Mouse (Mus musculus) hindbrain, embryonic 11.5 days (tissue): ENCODE data around the gene Dhx8. TPM values are rescaled to one million over a fixed set of nuclear protein-coding genes. Genes with fewer than 3 reads are reported as not detected.

ENCODE experiments used
- ATAC-seq: fragments of 200-750 bp; cut with Nextera tagmentation; 2 replicates; pipeline ENCODE4 v1.8.0; 2017; ENCODE audit warnings: mild to moderate bottlenecking, moderate TSS enrichment, moderate library complexity; ENCODE audit not compliant: low FRiP score
- DNase-seq: peaks from one replicate; pipeline ENCODE4 v3.0.0-alpha.2; 2015; ENCODE audit warnings: low spot score
- H3K27ac ChIP-seq: fragments of 300-500 bp; sonication (generic); 2 replicates; pipeline ENCODE4 v1.5.1; 2014; ENCODE audit warnings: mild to moderate bottlenecking, low read depth, low read length
- H3K27me3 ChIP-seq: fragments of 300-500 bp; sonication (generic); 2 replicates; pipeline ENCODE4 v1.6.1; 2014; ENCODE audit warnings: mild to moderate bottlenecking, low read length, moderate library complexity, mixed read lengths; ENCODE audit not compliant: control insufficient read depth, insufficient read depth
- H3K36me3 ChIP-seq: fragments of 300-500 bp; sonication (generic); 2 replicates; pipeline ENCODE4 v1.6.1; 2014; ENCODE audit warnings: mild to moderate bottlenecking, low read length, moderate library complexity, mixed read lengths; ENCODE audit not compliant: control insufficient read depth, insufficient read depth
- H3K4me1 ChIP-seq: fragments of 300-500 bp; sonication (generic); replicated peaks from 2 replicates; pipeline ENCODE4 v1.6.1; 2014; ENCODE audit warnings: low read length, mixed read lengths; ENCODE audit not compliant: control insufficient read depth, insufficient read depth
- H3K4me2 ChIP-seq: fragments of 300-500 bp; sonication (generic); replicated peaks from 2 replicates; pipeline ENCODE4 v1.6.1; 2014; ENCODE audit warnings: mild to moderate bottlenecking, low read depth, low read length
- H3K4me3 ChIP-seq: fragments of 300-500 bp; sonication (generic); 2 replicates; pipeline ENCODE4 v1.5.1; 2014; ENCODE audit warnings: low read depth, low read length
- H3K9ac ChIP-seq: fragments of 300-500 bp; sonication (generic); 2 replicates; pipeline ENCODE4 v1.6.1; 2014; ENCODE audit warnings: low read depth, low read length
- H3K9me3 ChIP-seq: fragments of 300-500 bp; sonication (generic); 2 replicates; pipeline ENCODE4 v1.6.1; 2016; ENCODE audit warnings: low read length; ENCODE audit not compliant: control insufficient read depth
- WGBS: fragments of 180-500 bp; shearing (Covaris S2); extraction: QIAGEN DNeasy Blood & Tissue Kit; methylation state at CpG from one replicate; pipeline ENCODE4 v1.1.7; 2014; 5-methylcytosine and 5-hydroxymethylcytosine counted together
- polyA plus RNA-seq: library from polyadenylated mRNA; unstranded; fragments of >200 nt; fragmentation: Nextera tagmentation; extraction: Ambion mirVana; gene quantifications from 2 replicates; pipeline ENCODE4 v1.2.1, GENCODE M21; 2014

The Dhx8 gene
- polyA plus RNA-seq, 1 experiment from 2014 or later, result 37.0 TPM

GRCm38 (mm10) chr11:101763723-101764122, 31.0 kb downstream of the Dhx8 start:
- 65% methylated on average over 7 of the region's 7 CpGs for WGBS
- no peak for ATAC-seq
- no peaks in the 10 kb centered on the region for H3K4me1 ChIP-seq
- no peak overlapping the region for H3K9ac ChIP-seq
- no peak overlapping the region for H3K4me3 ChIP-seq
- H3K27ac ChIP-seq, result no peak overlapping the region
- no peaks in the 10 kb centered on the region for H3K27me3 ChIP-seq
- no peak overlapping the region for H3K4me2 ChIP-seq
- peaks cover 9% of the 10 kb centered on the region; the same call in 1 of the 2 replicates for H3K36me3 ChIP-seq
- H3K9me3 ChIP-seq, result no peaks in the 10 kb centered on the region
- peak; percentile 78 for DNase-seq

- H3K4me3 ChIP-seq, result no peak overlapping the region
- H3K9ac ChIP-seq, result no peak overlapping the region
- peaks cover 9% of the 10 kb centered on the region; the same call in 1 of the 2 replicates for H3K36me3 ChIP-seq
- no peak overlapping the region for H3K27ac ChIP-seq
- no peak for DNase-seq
- H3K27me3 ChIP-seq, result no peaks in the 10 kb centered on the region
- H3K4me1 ChIP-seq, result no peaks in the 10 kb centered on the region
- 96% methylated on average over 8 of the region's 8 CpGs for WGBS
- H3K4me2 ChIP-seq, result no peak overlapping the region
- ATAC-seq, result no peak
- H3K9me3 ChIP-seq, result no peaks in the 10 kb centered on the region
Measured at GRCm38 (mm10) chr11:101764546-101764945, 31.8 kb downstream of the Dhx8 start.

- 66% methylated on average over 5 of the region's 5 CpGs for WGBS
- Histone ChIP-seq H3K4me2 (no peak overlapping the region), H3K36me3 (peaks cover 7% of the 10 kb centered on the region; the same call in 1 of the 2 replicates), H3K9me3 (no peaks in the 10 kb centered on the region), H3K4me3 (no peak overlapping the region), H3K4me1 (0 out of 2 replicates have a peak, but pooled peaks cover 4% of the 10 kb centered on the region), H3K27ac (no peak overlapping the region), H3K27me3 (peaks cover 5% of the 10 kb centered on the region; the same call in 1 of the 2 replicates), H3K9ac (no peak overlapping the region)
- ATAC-seq, result no peak
- DNase-seq, result no peak
Measured at GRCm38 (mm10) chr11:101767326-101767725, 34.6 kb downstream of the Dhx8 start.

- Histone ChIP-seq H3K9ac (no peak overlapping the region), H3K4me3 (no peak overlapping the region), H3K9me3 (no peaks in the 10 kb centered on the region), H3K27me3 (peaks cover 14% of the 10 kb centered on the region), H3K27ac (no peak overlapping the region), H3K4me1 (0 out of 2 replicates have a peak, but pooled peaks cover 4% of the 10 kb centered on the region), H3K4me2 (no peak overlapping the region), H3K36me3 (peaks cover 6% of the 10 kb centered on the region; the same call in 1 of the 2 replicates)
- no peak for ATAC-seq
- no peak for DNase-seq
- WGBS, result 91% methylated on average over 6 of the region's 6 CpGs
Measured at GRCm38 (mm10) chr11:101768721-101769120, 36.0 kb downstream of the Dhx8 start.

- Histone ChIP-seq H3K27me3 (peaks cover 19% of the 10 kb centered on the region), H3K9ac (no peak overlapping the region), H3K36me3 (no peaks in the 10 kb centered on the region), H3K27ac (no peak overlapping the region), H3K4me3 (no peak overlapping the region), H3K9me3 (no peaks in the 10 kb centered on the region), H3K4me1 (0 out of 2 replicates have a peak, but pooled peaks cover 4% of the 10 kb centered on the region), H3K4me2 (no peak overlapping the region)
- 84% methylated on average over 12 of the region's 12 CpGs for WGBS
- DNase-seq (no peak), ATAC-seq (no peak)
Measured at GRCm38 (mm10) chr11:101770266-101770665, 37.5 kb downstream of the Dhx8 start.

GRCm38 (mm10) chr11:101772027-101772426, 39.3 kb downstream of the Dhx8 start:
- H3K4me3 ChIP-seq, result no peak overlapping the region
- no peak overlapping the region for H3K9ac ChIP-seq
- no peak for ATAC-seq

GRCm38 (mm10) chr11:101772449-101772848, 39.7 kb downstream of the Dhx8 start:
- Histone ChIP-seq H3K27me3 (peaks cover 19% of the 10 kb centered on the region), H3K9me3 (no peaks in the 10 kb centered on the region), H3K4me1 (0 out of 2 replicates have a peak, but pooled peaks cover 4% of the 10 kb centered on the region), H3K27ac (no peak overlapping the region), H3K36me3 (no peaks in the 10 kb centered on the region), H3K4me3 (no peak overlapping the region), H3K4me2 (0 out of 2 replicates have a peak overlapping the region, but pooled peaks have one; percentile 2), H3K9ac (no peak overlapping the region)
- peak; percentile 83 for DNase-seq
- peak; percentile 71 for ATAC-seq
- under 1% methylated on average over 16 of the region's 16 CpGs for WGBS

More at GRCm38 (mm10) chr11:101772027-101772426, 39.3 kb downstream of the Dhx8 start:
- Histone ChIP-seq H3K27me3 (peaks cover 19% of the 10 kb centered on the region), H3K36me3 (no peaks in the 10 kb centered on the region), H3K9me3 (no peaks in the 10 kb centered on the region), H3K4me1 (0 out of 2 replicates have a peak, but pooled peaks cover 4% of the 10 kb centered on the region), H3K27ac (no peak overlapping the region), H3K4me2 (no peak overlapping the region)
- WGBS, result 5% methylated on average over 5 of the region's 5 CpGs
- no peak for DNase-seq

- WGBS, result 65% methylated on average over 4 of the region's 4 CpGs
- no peak for ATAC-seq
Measured at GRCm38 (mm10) chr11:101776846-101777245, 44.1 kb downstream of the Dhx8 start.

GRCm38 (mm10) chr11:101783135-101783534, 50.4 kb downstream of the Dhx8 start:
- peaks cover 12% of the 10 kb centered on the region; the same call in 1 of the 2 replicates for H3K4me1 ChIP-seq
- H3K27me3 ChIP-seq, result peaks cover 69% of the 10 kb centered on the region
- no peak overlapping the region for H3K9ac ChIP-seq
- DNase-seq, result no peak
- H3K4me2 ChIP-seq, result no peak overlapping the region
- H3K9me3 ChIP-seq, result no peaks in the 10 kb centered on the region
- no peak for ATAC-seq
- WGBS, result 61% methylated on average over 1 of the region's 1 CpGs
- no peak overlapping the region for H3K27ac ChIP-seq
- no peak overlapping the region for H3K4me3 ChIP-seq
- H3K36me3 ChIP-seq, result no peaks in the 10 kb centered on the region

More at GRCm38 (mm10) chr11:101776846-101777245, 44.1 kb downstream of the Dhx8 start:
- H3K27ac ChIP-seq, result no peak overlapping the region
- H3K9me3 ChIP-seq, result no peaks in the 10 kb centered on the region
- no peak overlapping the region for H3K4me3 ChIP-seq
- H3K9ac ChIP-seq, result no peak overlapping the region
- 0 out of 2 replicates have a peak, but pooled peaks cover 2% of the 10 kb centered on the region for H3K4me1 ChIP-seq
- H3K27me3 ChIP-seq, result peaks cover 29% of the 10 kb centered on the region
- DNase-seq, result no peak
- H3K36me3 ChIP-seq, result no peaks in the 10 kb centered on the region
- H3K4me2 ChIP-seq, result no peak overlapping the region
